Mouse (Mus musculus) neural tube, embryonic 13.5 days (tissue): Measurements from ENCODE around the gene Sorcs2. TPM values are rescaled to one million over a fixed set of nuclear protein-coding genes. Genes with fewer than 3 reads are reported as not detected.
"Not testable (repeated sequence)": the region's sequence is repeated elsewhere in the genome, so short reads cannot be mapped to it uniquely, and the experiment has no call there.

ENCODE experiments used
- ATAC-seq: fragments of 200-750 bp; cut with Nextera tagmentation; 2 replicates; pipeline ENCODE4 v1.8.0; 2017; ENCODE audit warnings: low read depth, mild to moderate bottlenecking, moderate TSS enrichment, moderate library complexity
- H3K27ac ChIP-seq: fragments of 300-500 bp; sonication (generic); replicated peaks from 2 replicates; pipeline ENCODE4 v1.5.1; 2015; ENCODE audit warnings: moderate library complexity, mild to moderate bottlenecking, inconsistent platforms
- H3K27me3 ChIP-seq: fragments of 300-500 bp; sonication (generic); 2 replicates; pipeline ENCODE4 v1.6.1; 2015; ENCODE audit warnings: mild to moderate bottlenecking, inconsistent platforms
- H3K36me3 ChIP-seq: fragments of 300-500 bp; sonication (generic); 2 replicates; pipeline ENCODE4 v1.6.1; 2015; ENCODE audit warnings: mild to moderate bottlenecking, inconsistent platforms
- H3K4me1 ChIP-seq: fragments of 300-500 bp; sonication (generic); replicated peaks from 2 replicates; pipeline ENCODE4 v1.6.1; 2015; ENCODE audit warnings: inconsistent platforms
- H3K4me2 ChIP-seq: fragments of 300-500 bp; sonication (generic); 2 replicates; pipeline ENCODE4 v1.6.1; 2015; ENCODE audit warnings: inconsistent platforms, mild to moderate bottlenecking, moderate library complexity
- H3K4me3 ChIP-seq: fragments of 300-500 bp; sonication (generic); 2 replicates; pipeline ENCODE4 v1.5.1; 2015; ENCODE audit warnings: mild to moderate bottlenecking, inconsistent platforms
- H3K9ac ChIP-seq: fragments of 300-500 bp; sonication (generic); 2 replicates; pipeline ENCODE4 v1.6.1; 2015; ENCODE audit warnings: moderate library complexity, mild to moderate bottlenecking, inconsistent platforms
- H3K9me3 ChIP-seq: fragments of 300-500 bp; sonication (generic); 2 replicates; pipeline ENCODE4 v1.6.1; 2016; ENCODE audit warnings: inconsistent platforms
- WGBS: fragments of 180-500 bp; shearing (Covaris S2); methylation state at CpG from one replicate; pipeline ENCODE4 v1.1.7; 2015; 5-methylcytosine and 5-hydroxymethylcytosine counted together
- polyA plus RNA-seq: library from polyadenylated mRNA; unstranded; fragments of >200 nt; fragmentation: Nextera tagmentation; extraction: Ambion mirVana; gene quantifications from 2 replicates; pipeline ENCODE4 v1.2.1, GENCODE M21; 2015

Gene Sorcs2
- polyA plus RNA-seq, 1 experiment from 2014 or later, result 11.4 TPM

DNA sequence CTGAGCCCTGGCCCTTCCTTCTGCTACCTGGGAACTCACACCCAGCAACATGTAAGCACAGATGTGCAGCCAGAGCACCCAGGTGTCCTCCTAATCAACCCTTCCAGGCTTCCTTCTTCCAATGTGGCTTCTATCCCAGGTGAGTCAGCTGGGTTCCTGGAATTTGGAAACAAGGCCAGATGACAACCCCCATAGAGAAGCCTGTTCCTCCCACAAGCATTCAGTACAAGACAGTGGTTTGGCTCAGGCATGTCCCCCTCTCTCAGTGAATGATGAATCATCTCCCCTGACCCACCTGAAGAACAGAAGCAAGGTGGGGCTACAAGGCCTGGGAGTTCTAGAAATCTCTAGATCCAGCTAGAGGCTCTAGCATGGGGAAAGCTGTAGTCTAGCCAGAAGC, 24.8 kb upstream of the Sorcs2 start:
- H3K9me3 ChIP-seq, result no peaks in the 10 kb centered on the region
- H3K27me3 ChIP-seq, result no peaks in the 10 kb centered on the region
- H3K9ac ChIP-seq, result no peak overlapping the region
- no peak for ATAC-seq
- H3K36me3 ChIP-seq, result no peaks in the 10 kb centered on the region
- H3K4me2 ChIP-seq, result no peak overlapping the region
- H3K4me1 ChIP-seq, result peaks cover 2% of the 10 kb centered on the region
- H3K4me3 ChIP-seq, result no peak overlapping the region
- no peak overlapping the region for H3K27ac ChIP-seq

DNA sequence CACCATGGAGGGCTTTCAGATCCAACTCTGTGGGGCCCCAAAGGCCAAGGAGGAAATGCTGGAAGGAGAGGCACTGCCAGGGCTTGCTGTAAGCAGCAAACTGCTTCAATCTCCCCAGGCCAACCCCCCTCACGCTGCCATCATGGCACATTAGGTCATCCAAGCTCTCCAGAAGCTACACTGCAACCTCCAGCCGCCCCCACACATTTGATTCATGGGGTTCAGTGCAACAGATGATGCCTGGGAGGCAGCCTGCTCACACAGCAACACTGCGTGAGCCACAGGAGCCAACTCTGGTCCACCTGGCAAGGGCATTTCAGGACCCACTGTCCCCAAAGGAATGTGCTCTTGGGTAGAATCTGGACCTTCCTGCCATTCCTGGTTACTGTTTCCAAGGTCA, 21.9 kb upstream of the Sorcs2 start:
- no peaks in the 10 kb centered on the region for H3K9me3 ChIP-seq
- H3K36me3 ChIP-seq, result no peaks in the 10 kb centered on the region
- H3K27me3 ChIP-seq, result no peaks in the 10 kb centered on the region

DNA sequence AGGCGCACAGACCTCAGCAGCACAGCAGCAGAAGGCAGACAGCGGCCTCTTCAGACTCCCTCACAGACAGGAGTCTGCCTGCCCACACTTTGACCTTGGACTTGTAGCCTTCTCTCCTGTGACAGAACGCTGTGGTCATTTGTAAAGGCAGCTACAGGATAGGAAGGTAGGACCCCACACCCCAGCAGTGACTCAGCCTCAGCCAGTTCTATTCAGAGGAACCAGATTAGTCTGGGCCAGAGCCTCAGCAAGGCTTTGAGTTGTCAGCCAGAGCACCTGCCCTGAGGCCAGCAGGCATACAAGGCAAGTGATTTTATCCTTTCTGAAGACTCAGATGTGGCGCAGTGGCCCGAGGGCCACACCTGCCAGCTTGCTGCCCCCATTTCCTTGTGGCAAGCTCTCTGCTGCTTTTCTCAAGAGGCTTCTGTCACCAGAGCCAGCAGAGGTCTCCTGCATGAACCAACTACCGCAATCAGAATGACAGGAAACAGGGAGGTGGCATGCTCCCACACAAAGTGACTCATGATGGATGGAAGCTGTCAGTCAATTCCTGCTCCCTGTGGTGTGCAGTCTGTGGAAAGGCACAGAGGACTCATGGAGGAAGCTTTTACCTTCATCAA, 16.9 kb upstream of the Sorcs2 start:
- 76% methylated on average over 6 of the region's 6 CpGs for WGBS
- Histone ChIP-seq H3K4me2 (no peak overlapping the region), H3K36me3 (no peaks in the 10 kb centered on the region), H3K4me1 (no peaks in the 10 kb centered on the region), H3K9me3 (no peaks in the 10 kb centered on the region), H3K27ac (no peak overlapping the region), H3K9ac (no peak overlapping the region), H3K27me3 (no peaks in the 10 kb centered on the region), H3K4me3 (no peak overlapping the region)
- no peak for ATAC-seq

More for the DNA sequence above, 21.9 kb upstream of the Sorcs2 start:
- Histone ChIP-seq H3K4me2 (no peak overlapping the region), H3K27ac (no peak overlapping the region), H3K4me1 (no peaks in the 10 kb centered on the region), H3K9ac (no peak overlapping the region), H3K4me3 (no peak overlapping the region)
- no peak for ATAC-seq
- 68% methylated on average over 3 of the region's 3 CpGs for WGBS

- Histone ChIP-seq H3K4me1 (peaks cover 45% of the 10 kb centered on the region), H3K4me2 (no peak overlapping the region; the same call in 1 of the 2 replicates)
- ATAC-seq, result no peak
Observed at GRCm38 (mm10) chr5:36398463-36399364, 775 bp upstream of the Sorcs2 start.

DNA sequence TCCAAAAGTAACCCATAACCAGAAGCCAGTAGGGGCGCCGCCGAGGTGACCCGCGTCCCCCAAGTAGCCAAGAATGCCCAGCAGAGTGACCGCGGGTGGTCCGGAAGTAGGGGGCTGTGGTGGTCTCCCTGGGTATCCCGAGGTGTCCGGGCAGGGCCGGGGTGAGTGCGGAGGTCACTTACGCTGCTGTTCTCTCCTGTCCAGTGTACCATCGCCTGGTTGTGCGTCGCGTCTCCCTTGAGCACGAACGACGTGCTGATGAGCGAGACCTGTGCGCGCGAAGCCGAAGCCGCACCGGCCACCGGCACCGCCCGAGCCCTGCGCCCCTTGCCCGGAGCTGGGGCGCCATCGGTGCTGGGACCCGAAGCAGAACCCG, 567 bp downstream of the Sorcs2 start:
- Histone ChIP-seq H3K4me1 (peaks cover 45% of the 10 kb centered on the region), H3K9me3 (no peaks in the 10 kb centered on the region), H3K4me3 (peak overlapping the region; percentile 77), H3K9ac (peak overlapping the region; percentile 91), H3K27me3 (peaks cover 44% of the 10 kb centered on the region), H3K36me3 (no peaks in the 10 kb centered on the region), H3K4me2 (peak overlapping the region; percentile 99), H3K27ac (0 out of 2 replicates have a peak overlapping the region, but pooled peaks have one; percentile 49)
- ATAC-seq, result peak; percentile 52
- WGBS, result under 1% methylated on average over 36 of the region's 36 CpGs

More at GRCm38 (mm10) chr5:36398463-36399364, 775 bp upstream of the Sorcs2 start:
- H3K27me3 ChIP-seq, result peaks cover 43% of the 10 kb centered on the region
- no peak overlapping the region for H3K4me3 ChIP-seq
- H3K9me3 ChIP-seq, result no peaks in the 10 kb centered on the region
- H3K9ac ChIP-seq, result no peak overlapping the region
- H3K27ac ChIP-seq, result no peak overlapping the region
- no peaks in the 10 kb centered on the region for H3K36me3 ChIP-seq
- WGBS, result 10% methylated on average over 18 of the region's 18 CpGs

- 6% methylated on average over 18 of the region's 18 CpGs for WGBS
- peak overlapping the region; percentile 91 for H3K9ac ChIP-seq
- H3K27ac ChIP-seq, result no peak overlapping the region
- H3K27me3 ChIP-seq, result peaks cover 44% of the 10 kb centered on the region
- no peaks in the 10 kb centered on the region for H3K9me3 ChIP-seq
- peaks cover 45% of the 10 kb centered on the region for H3K4me1 ChIP-seq
- peak overlapping the region; percentile 77 for H3K4me3 ChIP-seq
- 0 out of 2 replicates have a peak, but pooled peaks have one; percentile 25 for ATAC-seq
- no peaks in the 10 kb centered on the region for H3K36me3 ChIP-seq
- peak overlapping the region; percentile 99 for H3K4me2 ChIP-seq
Observed at GRCm38 (mm10) chr5:36396491-36397383, 1.2 kb downstream of the Sorcs2 start.

GRCm38 (mm10) chr5:36396011-36396410, 1.9 kb downstream of the Sorcs2 start:
- Histone ChIP-seq H3K9me3 (no peaks in the 10 kb centered on the region), H3K4me1 (peaks cover 45% of the 10 kb centered on the region), H3K4me3 (peak overlapping the region; percentile 77), H3K27me3 (peaks cover 38% of the 10 kb centered on the region), H3K9ac (peak overlapping the region; percentile 91; the same call in 1 of the 2 replicates), H3K36me3 (no peaks in the 10 kb centered on the region), H3K27ac (no peak overlapping the region), H3K4me2 (peak overlapping the region; percentile 99)
- no peak for ATAC-seq
- WGBS, result 75% methylated on average over 3 of the region's 3 CpGs

- Histone ChIP-seq H3K4me2 (peak overlapping the region; percentile 99), H3K27ac (no peak overlapping the region), H3K9ac (no peak overlapping the region), H3K27me3 (peaks cover 28% of the 10 kb centered on the region), H3K36me3 (no peaks in the 10 kb centered on the region), H3K4me1 (peaks cover 53% of the 10 kb centered on the region), H3K4me3 (no peak overlapping the region), H3K9me3 (no peaks in the 10 kb centered on the region)
- 44% methylated on average over 11 of the region's 11 CpGs for WGBS
- no peak for ATAC-seq
Observed at GRCm38 (mm10) chr5:36394840-36395515, 3.0 kb downstream of the Sorcs2 start.

GRCm38 (mm10) chr5:36391751-36392150, 6.2 kb downstream of the Sorcs2 start:
- H3K4me3 ChIP-seq, result no peak overlapping the region
- H3K9ac ChIP-seq, result no peak overlapping the region
- no peak overlapping the region for H3K4me2 ChIP-seq
- H3K9me3 ChIP-seq, result no peaks in the 10 kb centered on the region
- no peak for ATAC-seq
- H3K4me1 ChIP-seq, result peaks cover 47% of the 10 kb centered on the region
- 79% methylated on average over 4 of the region's 4 CpGs for WGBS
- H3K27ac ChIP-seq, result no peak overlapping the region
- H3K36me3 ChIP-seq, result no peaks in the 10 kb centered on the region
- peaks cover 15% of the 10 kb centered on the region; the same call in 1 of the 2 replicates for H3K27me3 ChIP-seq

GRCm38 (mm10) chr5:36390591-36390927, 7.4 kb downstream of the Sorcs2 start:
- not testable (repeated sequence) for H3K4me3 ChIP-seq, H3K4me2 ChIP-seq, H3K9ac ChIP-seq, H3K27me3 ChIP-seq, ATAC-seq, H3K9me3 ChIP-seq, H3K27ac ChIP-seq, H3K36me3 ChIP-seq
- H3K4me1 ChIP-seq, result peaks cover 43% of the 10 kb centered on the region

DNA sequence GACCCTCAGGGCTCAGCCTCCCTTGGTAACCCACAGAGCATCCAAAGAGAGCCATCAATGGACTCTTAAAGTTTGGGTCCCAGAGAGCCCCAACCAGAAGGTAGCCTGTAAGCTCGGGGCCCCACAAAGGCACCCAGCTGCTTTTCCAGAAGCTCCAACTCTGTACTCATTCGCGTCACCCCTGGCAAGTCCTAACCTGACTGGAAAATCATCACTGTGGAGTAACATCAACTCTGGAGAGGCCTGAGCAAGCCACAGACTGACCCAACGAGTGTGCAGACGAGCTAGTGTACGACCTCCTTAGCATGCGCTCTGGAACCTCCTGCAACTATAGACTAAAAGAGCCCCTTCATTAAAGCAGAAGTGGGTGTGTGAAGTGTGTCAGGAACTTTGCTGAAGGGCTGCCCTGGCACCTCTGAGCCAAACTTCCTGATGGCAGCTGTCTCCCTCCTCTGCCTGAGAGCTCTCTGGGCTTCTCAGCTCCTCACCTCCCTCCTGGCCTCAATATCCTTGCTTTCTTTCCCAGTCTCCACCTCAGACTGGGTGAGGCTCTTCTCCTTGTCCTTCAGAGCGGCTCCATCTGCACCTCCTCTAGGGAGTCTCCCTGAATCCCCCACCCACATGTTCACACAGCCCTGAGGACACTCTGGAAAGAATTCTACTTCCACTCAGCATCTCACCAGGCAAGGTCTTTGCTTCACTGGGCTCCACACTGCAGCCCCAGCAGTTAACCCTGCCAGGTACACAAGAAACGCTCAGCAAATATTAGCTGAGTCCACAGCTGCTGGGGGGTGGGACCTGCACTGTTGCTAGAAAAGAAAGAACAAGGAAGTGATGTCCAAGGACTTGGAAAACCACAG, 8.0 kb downstream of the Sorcs2 start:
- Histone ChIP-seq H3K9ac (no peak overlapping the region), H3K4me2 (no peak overlapping the region), H3K4me1 (peaks cover 43% of the 10 kb centered on the region), H3K27ac (no peak overlapping the region), H3K9me3 (no peaks in the 10 kb centered on the region), H3K36me3 (no peaks in the 10 kb centered on the region), H3K27me3 (0 out of 2 replicates have a peak, but pooled peaks cover 5% of the 10 kb centered on the region), H3K4me3 (no peak overlapping the region)
- ATAC-seq, result no peak
- WGBS, result 84% methylated on average over 9 of the region's 9 CpGs
